Mouse (Mus musculus) liver (tissue): Measurements from ENCODE around the gene Zdhhc1.

Source experiments
- DNase-seq: peaks from one replicate; pipeline ENCODE4 v3.0.0-alpha.2; 2020; ENCODE audit warnings: mixed read lengths

Gene Zdhhc1

DNA sequence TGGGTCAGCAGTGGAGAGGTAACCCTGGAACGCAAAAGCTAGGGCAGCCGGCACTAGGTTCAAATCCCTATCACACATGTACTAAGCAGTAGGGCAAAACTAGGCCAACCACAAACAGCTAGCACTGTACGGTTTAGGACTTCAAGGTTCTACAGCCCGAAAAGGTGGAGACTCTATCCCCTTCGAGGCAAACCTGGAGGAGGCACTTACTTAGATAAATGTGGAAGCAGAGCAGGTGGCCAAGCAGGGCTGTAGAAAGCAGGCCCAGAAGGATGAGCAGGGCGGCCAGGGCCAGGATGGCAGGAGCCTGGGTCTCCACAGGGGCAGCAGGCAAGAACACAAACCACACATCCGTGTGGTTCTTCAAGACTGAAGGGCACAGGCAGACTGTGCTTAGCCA, 20.5 kb downstream of the Zdhhc1 start:
- no peak for DNase-seq

DNA sequence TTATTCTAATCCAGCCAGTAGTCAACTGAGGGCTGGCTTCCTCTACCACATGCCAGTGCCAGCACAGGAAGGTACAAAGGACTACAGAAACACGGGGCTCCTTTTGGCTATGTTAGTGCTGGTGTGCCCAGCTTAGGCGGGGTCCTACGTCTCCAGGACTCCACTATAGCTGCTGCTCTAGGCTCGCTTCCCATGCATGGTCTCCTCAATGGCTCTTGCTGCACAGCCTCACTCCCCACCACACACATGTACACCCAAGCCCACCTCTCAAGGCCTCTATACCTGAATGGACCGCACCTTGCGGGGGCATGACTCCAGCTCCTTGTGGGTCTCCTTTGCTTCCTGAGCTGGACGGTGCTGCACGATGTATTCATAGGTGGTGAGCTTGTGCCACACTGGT, 21.0 kb downstream of the Zdhhc1 start:
- DNase-seq = no peak

DNA sequence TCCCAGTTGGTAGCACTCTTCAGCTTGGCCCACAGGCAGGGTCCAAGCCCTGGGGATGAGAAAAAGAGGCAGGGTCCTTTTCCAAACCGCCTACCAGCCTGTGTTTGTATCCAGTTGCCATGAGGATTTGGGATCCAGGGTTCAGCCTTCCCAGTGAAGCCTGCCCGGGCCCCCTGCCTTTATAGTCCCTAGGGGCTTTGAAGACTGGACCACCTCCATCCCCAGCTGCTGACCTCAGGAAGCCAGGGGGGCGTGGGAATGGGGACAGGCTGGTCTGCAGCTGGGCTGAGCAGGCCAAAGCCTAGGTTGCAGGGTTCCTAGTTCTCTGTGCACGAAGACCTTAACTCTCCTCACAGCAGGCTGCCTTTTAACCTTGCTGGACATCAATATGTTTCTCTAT, 21.4 kb downstream of the Zdhhc1 start:
- no peak for DNase-seq

DNA sequence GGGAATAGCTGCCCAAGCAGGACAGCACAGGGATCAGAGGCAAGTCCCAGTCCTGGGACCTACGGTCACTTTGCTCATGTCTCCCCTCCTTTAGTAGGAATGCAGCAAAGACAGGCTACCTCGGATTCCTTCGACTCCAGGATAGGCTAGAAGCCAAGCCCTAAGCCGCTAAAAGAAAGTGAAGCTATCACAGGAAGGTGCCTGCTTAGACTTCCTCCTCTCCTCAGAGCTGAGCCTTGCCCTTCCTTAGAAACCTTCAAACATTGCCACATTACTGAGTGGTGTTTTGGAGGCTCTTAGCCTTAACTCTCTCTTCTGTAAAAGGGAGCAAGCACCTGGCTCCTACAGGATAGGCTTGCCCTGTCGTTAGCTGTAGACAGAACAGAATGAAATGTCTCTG, 22.0 kb downstream of the Zdhhc1 start:
- no peak for DNase-seq

DNA sequence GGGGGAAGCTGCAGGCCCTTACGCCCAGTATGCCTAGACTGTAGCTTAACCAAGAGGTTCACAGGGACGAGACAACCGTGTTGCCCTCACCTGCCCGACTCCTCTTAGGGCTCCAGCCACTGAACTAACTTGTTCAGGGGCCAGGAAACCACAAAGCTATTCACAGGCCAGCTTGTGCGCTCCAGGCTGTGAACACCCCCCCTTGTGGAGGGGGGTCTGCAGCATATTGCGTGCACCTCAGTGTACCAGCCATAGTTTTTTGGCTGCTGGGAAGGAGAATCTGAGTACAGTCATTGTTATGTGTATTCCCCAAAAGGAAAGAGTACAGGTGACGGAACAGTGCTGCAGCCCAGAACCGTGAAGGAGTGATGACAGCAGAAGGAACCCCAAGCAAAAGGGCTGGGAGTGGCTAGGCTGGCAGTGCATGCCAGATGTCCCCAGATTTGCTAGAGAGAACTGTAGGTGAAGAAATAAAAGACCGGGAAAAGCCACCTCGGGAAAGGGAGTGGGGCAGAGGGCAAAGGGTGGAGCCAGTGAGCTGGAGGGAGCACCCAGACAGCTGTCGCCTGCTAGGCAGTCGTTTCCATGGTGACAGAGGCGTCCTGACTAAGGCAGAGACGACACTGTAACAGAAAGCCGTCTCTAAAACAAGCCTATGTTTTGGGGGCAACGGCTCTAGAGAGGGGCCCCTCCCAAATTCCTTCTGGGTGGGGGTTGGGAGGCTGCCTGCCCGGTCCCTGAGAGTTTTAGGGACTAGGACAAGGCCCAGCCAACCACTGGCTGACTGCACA, 22.7 kb downstream of the Zdhhc1 start:
- DNase-seq = peak; percentile 50

DNA sequence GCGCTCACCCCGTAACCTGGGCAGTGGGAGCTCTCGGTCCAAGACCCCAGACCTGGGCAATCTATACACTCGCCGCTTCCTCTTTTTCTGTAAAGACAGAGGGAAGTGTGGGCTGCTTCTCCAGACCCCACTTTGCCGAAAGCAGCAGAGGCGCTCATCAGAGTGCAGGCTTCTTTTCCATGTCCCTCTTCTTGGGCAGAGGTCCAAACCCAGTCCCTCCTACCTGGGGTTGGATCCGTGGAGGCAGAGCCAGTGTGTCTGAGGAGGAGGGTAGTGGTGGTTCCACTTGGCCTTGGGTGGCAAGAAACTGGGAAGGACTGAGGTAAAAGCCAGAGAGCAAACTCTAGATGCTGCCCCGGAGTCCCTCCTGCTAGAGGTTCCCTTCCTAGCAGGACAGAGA, 23.7 kb downstream of the Zdhhc1 start:
- no peak for DNase-seq

DNA sequence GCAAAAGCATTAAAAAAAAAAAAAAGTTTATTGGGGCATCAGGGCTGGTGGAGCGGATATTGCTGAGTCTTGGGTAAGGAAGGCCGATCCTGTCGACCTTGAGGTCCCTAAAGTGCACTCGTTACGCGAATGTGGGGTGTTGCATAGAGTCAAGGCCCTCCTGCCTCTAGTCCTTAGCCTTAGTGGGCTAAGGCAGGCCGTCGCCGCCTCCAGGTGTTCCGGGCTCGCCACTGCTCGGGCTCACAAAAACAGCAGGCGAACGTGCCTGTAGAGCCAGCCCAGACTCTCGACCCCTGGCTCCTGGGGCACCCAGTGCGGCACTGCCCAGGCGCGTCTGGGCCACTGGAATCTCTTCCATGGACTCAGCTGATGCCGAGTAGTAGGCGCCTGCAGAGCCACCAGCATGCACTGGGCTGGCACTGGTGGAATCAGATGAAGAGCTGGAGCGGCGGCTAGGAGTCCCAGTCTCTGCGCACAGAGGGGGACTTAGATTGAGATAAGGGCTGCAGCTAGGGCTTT, 24.2 kb downstream of the Zdhhc1 start:
- no peak for DNase-seq

DNA sequence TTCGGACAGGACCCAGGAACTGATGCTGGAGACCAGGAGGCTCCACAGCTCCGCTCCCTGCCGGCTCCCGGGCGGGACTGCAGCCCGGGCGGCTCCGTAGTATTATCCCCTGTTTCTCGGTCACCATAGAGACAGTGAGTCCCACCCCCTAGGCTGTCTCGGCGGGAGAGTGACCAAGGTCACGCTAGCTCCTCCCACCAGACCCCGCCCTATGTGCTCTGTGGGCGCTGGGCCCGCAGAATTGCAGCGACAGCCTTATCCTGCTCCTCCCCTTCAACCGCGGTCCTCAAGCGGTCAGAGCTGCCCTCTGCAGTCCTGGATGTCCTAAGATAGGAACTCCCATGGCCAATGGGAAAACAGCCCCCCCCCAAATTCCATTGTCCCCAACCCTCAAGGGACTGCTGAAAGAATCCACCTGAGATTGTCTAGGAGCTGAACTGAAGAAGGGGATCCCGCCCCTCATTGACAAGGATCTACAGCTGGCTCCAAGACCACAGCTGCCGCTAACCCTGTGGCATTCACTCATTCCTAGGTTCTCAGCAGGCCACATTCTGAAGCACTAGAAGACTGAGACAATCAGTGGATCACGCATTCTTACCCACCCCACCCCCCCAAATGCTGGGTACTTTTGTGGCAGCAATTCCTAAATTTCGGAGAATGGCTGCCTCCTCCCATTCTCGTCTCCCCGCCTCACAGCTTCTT, 25.2 kb downstream of the Zdhhc1 start, which contains the start of gene Tppp3:
Gene Tppp3, minus strand, starts transcription at position 213 of the 702 bp plus-strand sequence.
- peak; percentile 87 for DNase-seq

DNA sequence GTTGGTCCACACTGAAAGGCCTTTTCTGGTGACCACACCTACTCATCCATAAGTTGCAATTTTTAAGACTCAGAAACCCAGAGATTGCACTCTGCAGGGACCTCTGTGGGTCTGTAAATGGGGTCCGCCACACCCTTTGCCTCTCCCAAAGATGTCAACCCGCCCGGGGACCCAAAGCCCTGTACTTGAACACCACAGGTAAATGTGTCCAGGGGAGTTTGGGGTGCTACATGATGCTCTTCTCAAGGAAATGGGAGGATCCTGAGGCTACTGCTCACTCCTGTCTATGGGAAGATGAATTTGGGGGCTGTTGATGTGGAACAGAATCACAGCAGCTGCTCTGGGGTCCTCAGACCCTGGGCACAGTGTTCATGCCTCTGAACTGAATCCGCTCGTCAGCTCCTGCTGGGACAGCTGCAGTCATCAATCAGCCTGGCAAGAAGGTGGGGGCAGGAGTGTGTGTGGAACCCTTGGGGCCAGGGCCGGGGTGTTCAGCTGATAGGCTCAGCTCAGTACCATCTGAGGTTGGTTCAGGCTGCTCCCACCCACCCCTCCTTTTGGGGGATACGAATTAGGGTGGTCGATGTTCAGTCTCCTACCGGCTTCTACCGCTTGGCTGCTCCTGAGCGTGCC, 25.9 kb downstream of the Zdhhc1 start:
- DNase-seq = no peak

DNA sequence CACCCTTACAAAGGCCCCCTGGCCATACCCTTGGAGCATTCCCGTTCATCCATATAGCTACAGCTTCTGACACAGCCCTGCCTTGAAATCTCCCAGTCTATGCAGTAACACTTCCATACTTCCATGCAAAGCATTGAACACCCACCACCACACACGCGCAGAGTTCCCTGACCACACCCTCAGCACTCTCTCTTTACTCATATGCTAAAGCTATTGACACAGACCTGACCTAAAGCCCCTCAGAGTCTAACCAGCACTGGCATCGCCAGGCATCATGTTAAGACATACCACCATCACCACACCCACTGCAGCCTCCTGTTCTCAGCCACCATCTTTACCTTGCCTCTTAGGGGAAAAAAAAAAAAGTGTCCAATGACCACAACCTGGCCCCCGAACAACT, 26.4 kb downstream of the Zdhhc1 start:
- DNase-seq = no peak

DNA sequence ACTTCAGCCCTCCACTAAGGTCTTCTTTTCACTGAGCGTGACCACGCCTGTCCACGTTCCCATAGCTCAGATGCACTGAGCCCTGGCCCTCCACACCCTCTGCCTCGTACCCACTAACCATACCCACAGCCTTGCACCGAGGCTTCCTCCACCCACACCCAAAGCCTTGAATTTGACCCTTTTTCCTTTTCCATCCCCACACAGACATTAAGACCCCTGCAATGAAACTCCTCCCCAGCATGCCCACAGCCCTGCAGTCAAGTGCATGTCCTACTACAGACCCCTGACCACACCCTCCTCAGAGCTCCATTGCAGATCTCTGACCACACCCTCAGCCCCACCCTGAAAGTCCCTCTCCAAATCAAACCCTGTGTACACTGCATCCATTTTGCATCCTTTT, 26.9 kb downstream of the Zdhhc1 start:
- DNase-seq = no peak

DNA sequence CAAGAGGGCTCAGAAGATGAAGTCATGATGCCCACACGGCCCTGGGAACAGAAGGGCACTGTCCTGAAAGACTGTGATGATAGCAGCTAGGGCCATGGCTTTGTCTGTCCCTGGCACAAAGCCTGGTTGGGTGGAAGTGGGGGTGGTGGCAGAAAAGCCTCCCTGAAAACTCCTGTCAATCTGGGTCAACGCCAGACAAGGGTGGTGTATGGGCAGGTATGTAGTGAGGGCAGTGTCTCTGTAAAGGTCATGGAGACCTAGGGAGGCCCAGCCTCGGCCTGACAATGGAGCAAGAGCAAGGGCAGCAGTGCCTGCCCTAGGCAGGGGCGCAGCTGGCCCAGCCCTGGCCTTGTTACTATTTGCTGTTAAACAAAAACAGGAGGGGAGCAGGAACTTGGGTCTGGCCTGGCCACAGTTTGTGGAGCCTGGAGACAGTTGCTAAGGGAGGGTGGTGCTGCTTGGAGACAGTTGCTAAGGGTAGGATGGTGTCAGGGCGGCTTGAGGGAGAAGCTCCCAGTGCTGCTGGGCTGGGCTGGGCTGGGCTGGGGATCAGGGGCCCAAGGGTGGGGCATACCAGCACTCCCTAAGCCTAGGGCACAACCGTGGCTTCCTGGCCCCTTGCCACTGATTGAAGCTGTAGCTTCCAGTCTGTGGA, 27.5 kb downstream of the Zdhhc1 start:
- DNase-seq = peak; percentile 53

DNA sequence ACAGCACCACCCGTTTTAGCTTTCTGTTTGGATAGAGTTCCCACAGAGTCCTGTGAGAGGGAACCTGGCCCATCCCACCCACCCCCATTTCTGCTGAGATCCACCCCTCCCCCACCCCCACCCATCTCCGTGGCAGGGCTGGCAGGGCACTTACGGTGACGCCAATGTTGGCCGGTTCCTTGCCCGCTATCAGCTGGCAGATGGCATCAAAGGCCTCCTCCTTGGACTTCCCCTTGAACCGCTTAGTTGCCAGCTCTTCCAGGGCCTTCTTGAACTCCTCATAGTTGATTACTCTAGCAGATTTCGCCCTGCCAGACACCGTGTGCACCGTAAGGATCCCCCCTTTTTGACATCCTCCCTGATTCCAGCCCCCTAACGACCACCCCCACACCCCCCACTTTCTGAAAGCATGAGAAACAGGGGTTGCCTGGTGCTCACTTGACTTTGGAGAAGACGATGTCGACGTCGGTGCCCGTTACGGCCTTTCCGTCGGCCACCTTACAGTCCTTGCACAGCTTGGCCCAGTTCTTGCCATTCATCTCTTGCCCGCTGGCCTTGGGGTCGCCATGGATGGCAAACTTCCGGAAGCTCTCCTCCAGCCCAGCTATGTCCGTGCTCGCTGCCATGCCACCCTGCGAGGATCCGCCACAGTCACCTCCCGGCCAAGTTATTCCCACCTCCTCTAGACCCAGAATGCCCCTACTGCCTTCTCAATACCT, 28.5 kb downstream of the Zdhhc1 start:
- no peak for DNase-seq

DNA sequence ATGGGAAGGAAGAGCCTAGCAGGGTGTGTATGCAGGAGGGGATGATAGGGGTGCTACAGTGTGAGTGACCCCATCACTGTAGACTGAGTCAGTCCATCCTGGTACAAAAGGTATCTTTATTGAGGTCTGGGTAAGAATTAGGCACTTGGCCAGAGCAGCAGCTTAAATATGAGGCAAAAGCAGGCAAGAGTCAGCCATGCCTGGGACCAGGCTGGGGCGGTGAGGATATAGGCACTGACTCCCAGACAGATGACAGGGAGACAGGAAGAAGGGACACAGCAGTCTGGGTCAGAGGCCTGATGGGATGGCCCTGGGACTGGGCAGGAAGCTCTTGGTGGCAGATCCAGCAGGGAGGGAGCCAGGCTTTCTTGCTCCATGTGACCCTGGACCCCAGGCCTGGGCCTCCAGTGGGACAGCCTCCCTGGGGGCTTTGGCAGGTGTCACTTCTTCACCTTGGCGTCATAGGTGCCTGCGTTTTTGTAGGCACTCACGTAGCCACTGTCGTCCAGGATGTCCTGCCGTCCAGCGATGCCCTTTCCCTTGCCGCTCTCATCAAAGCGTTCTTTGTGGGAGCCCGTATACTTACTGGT, 29.2 kb downstream of the Zdhhc1 start:
- no peak for DNase-seq

DNA sequence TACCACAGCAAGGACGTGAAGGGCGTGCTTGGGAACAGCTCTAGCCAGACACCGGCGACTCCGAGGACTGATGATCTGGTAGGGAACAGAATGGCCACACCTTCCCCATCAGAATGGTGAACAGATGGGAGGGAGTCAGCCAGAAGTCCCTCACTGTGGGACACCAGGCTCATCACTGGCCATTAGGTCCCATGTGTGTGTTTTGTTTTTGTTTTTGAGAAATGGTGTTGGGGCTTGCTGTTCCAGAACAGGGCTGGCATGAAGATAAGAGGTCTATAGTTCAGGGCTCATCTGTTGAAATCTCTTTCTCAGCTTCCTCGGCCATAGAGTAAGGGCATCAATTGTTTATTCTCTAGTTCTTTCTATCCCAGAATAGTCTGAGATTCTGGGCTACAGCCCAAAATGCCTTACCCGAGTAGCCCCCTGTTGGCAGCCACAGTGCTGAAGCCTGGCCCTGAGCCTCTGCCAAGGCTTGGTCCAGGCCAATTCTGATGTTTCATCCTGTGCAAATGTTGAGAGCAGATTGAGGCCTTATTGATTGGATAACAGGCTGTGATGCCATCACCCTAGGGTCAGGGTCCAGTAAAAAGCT, 29.9 kb downstream of the Zdhhc1 start:
- DNase-seq = no peak

DNA sequence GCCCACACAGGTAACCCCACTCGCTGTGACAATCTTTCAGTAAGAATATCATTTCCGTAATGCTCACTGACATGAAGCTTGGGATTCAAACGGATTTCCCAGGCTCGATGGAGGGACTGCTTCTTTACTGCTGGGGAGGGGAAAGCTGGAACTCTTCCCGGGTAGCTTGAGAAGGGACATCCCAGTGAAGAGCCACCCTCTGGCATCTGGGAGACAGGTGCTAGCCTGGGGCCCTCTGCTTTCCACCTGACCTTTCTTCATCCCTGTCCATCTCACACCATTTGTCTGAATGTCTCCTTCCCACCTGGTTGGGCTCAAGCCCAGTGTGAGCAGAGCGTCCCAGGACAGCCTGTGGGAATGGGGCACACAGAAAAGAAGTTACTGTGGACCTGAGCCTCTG, 30.5 kb downstream of the Zdhhc1 start:
- DNase-seq = no peak

DNA sequence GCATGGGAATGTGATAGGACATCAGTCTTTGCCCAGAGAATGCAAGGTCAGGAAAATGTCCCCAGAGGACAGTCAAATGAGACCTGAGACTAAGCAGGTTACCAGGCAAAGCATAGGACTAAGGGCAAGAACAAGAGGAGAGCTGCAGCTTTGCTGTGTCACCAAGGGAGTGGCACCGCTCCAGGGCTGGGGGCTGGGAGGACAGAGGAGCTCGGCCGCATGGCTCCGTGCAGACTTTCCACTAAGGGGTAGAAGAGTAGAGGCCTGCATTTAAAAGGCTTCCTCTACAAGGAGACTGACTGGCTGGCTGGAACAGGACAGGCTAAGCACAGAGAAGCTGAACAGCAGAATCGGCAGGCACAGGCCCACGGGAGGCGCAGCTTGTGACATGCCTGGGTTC, 32.1 kb downstream of the Zdhhc1 start:
- DNase-seq = no peak

DNA sequence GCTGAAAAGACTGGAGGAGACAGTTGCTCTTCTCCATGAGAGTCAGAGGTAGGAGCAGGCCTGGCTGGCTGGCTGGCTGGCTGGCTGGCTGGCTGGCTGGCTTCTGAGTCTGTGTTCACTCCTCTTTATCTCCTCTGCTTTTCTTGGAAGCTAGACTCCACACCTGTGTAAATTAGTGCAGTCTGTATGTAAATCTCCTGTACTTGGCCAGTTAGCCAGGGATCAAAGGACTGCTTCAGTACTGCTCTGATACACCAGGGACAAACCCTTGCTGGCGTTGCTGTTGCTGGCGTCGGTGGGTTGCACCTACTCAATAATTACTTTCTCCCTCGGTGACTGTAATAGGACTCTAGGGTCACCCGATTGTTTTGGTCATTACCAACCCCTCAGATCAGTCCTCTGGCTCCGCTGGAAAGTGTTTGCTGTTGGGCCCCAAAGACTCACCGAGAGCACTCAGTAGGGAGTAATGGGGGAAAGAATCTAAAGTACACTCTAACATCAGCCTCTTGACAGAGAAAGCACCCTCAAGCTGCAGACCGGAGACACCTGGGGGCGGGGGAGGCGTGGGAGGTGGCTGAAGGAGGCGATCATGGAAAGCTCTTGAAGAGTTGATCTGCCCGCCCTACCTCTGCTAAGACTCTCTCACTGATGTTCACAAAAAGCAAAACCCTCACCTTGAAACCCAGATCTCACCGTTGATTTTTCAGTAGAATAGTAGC, 35.5 kb downstream of the Zdhhc1 start:
- no peak for DNase-seq

DNA sequence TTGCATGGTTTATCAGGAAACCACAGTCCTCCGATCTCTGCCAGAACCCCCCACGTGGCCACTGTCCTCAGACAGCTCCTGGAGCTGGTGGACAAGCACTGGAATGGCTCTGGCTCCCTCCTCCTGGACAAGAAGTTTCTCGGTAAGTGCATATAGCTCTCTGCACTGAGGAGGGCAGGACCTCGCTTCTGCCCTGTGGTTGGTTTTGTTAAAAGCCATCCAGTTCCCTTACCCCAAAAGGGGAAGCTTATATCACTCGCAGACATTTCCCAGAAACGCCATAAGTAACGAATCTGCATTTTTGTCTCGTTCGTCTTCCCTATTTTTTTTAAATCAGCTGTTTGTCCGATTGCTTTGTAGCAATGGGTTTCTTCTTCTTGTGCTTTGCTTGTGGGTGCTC, 41.5 kb downstream of the Zdhhc1 start:
- peak; percentile 37 for DNase-seq

DNA sequence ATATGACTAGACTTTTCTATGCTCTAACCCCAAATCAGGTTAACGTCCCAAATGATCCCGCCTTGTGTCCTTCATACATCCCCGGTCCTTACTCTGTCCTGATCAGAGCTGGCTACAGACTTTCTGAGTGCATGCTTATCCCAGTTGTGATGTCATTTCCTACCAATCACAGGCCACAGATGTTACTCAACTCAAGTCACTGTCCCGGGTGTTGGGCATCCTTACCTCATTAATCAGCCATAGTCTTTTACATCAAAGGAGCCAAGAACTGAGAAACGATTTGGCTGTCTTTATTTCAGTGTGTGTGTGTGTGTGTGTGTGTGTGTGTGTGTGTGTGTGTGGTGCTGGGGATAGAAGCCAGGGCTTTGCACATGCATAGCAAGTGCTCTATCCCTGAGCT, 42.6 kb downstream of the Zdhhc1 start:
- DNase-seq = no peak

DNA sequence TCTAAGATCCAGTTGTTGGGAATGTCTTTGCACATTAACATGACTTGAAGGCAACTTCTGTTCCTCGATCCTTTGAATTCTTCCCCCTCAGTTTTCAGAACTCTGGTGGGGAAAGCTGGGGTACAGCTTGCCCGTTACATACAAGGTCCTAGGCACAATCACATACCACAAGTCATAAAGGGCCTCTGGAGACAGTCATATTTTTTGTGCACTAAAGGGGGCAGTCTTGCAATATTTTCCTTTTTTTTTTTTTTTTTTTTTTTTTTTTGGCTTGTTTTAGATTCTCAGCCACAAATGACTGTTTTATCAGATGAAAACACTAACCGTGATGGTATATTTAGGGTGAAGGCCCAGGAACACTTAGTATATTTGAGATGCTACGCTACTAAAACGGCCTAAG, 43.4 kb downstream of the Zdhhc1 start:
- DNase-seq = no peak
